ENCODE assay signal across 19 mouse cellular contexts in the genomic region with DNA sequence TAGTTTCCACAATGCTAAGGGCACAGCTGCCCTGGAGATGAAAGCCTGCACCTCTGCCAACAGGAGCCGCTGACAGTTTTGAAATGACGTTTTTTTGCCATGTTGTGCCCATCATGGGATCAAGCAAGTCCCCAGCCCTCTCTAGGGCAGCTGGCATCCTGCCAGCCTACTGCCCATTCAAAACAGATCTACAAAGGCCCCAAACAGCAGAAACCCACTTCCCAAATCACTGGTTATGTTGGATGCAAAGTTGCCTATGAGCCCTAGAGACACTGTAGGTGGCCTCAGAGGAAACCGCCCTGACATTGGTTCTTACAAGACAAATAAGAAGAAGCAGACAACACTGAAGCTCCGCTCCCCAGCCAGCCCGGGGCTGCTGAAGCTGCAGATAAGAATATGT.
DNase-seq lines count a peak whose midpoint lies in the region; ATAC-seq and TF ChIP-seq lines count a peak whose summit lies in the region.
"Had no signal": no experiment of that assay in that cellular context is flagged by ENCODE, and none has a peak within 500 bp of the region (broad histone marks: within the 10 kb centered on the region; RNA-seq: fewer than 3 reads in every experiment).

No protein-coding gene starts in this region.

- peak overlapping the region; percentile 22; the same call in 1 of the 2 replicates for H3K27ac ChIP-seq in hindbrain, embryonic 15.5 days (replicated peaks)
- no peak overlapping the region for H3K27ac ChIP-seq in hindbrain, embryonic 12.5 days
- H3K27ac ChIP-seq in liver, postnatal 0 days (ENCODE audit: low read depth) = no peak overlapping the region
- H3K27ac ChIP-seq: limb, embryonic 15.5 days; midbrain, embryonic 12.5 days had no signal

- no peak overlapping the region for H3K4me3 ChIP-seq in hindbrain, embryonic 15.5 days
- H3K4me3 ChIP-seq in hindbrain, embryonic 12.5 days = no peak overlapping the region
- no peak overlapping the region for H3K4me3 ChIP-seq in liver, postnatal 0 days (ENCODE audit: low read depth, low read length)
- H3K4me3 ChIP-seq: limb, embryonic 15.5 days; midbrain, embryonic 12.5 days; neural tube, embryonic 13.5 days had no signal

- H3K27me3 ChIP-seq in hindbrain, embryonic 15.5 days = no peaks in the 10 kb centered on the region
- peaks cover 16% of the 10 kb centered on the region for H3K27me3 ChIP-seq in hindbrain, embryonic 12.5 days
- no peaks in the 10 kb centered on the region for H3K27me3 ChIP-seq in liver, postnatal 0 days (ENCODE audit: insufficient read depth, low read length)

- no peaks in the 10 kb centered on the region for H3K9me3 ChIP-seq in hindbrain, embryonic 15.5 days
- no peaks in the 10 kb centered on the region for H3K9me3 ChIP-seq in hindbrain, embryonic 12.5 days (replicated peaks)
- no peaks in the 10 kb centered on the region for H3K9me3 ChIP-seq in liver, postnatal 0 days (ENCODE audit: low read length)
- H3K9me3 ChIP-seq: limb, embryonic 15.5 days; midbrain, embryonic 12.5 days; neural tube, embryonic 13.5 days had no signal

- 30% methylated on average over 5 of the region's 5 CpGs for WGBS in hindbrain, embryonic 15.5 days
- WGBS in hindbrain, embryonic 12.5 days = 61% methylated on average over 5 of the region's 5 CpGs
- 65% methylated on average over 5 of the region's 5 CpGs for WGBS in liver, postnatal 0 days (ENCODE audit: insufficient replicate concordance)

- no peak for TF ChIP-seq CTCF in liver, postnatal 0 days (IDR thresholded peaks at IDR 0.05; ENCODE audit: low read depth)

- H3K9ac ChIP-seq in hindbrain, embryonic 15.5 days = no peak overlapping the region
- H3K9ac ChIP-seq in hindbrain, embryonic 12.5 days = no peak overlapping the region
- H3K9ac ChIP-seq in liver, postnatal 0 days (replicated peaks) = no peak overlapping the region
- H3K9ac ChIP-seq: limb, embryonic 15.5 days; midbrain, embryonic 12.5 days; neural tube, embryonic 13.5 days had no signal

- ATAC-seq in hindbrain, embryonic 15.5 days (ENCODE audit: low FRiP score, low read depth) = no peak
- no peak for ATAC-seq in hindbrain, embryonic 12.5 days (ENCODE audit: low FRiP score)
- peak; percentile 44 for ATAC-seq in inflammation-experienced regulatory T-cells, adult 6 months
- ATAC-seq in liver, postnatal 0 days = no peak

- H3K36me3 ChIP-seq in hindbrain, embryonic 15.5 days = no peaks in the 10 kb centered on the region
- no peaks in the 10 kb centered on the region for H3K36me3 ChIP-seq in hindbrain, embryonic 12.5 days
- no peaks in the 10 kb centered on the region for H3K36me3 ChIP-seq in liver, postnatal 0 days (replicated peaks; ENCODE audit: insufficient read depth, low read length)
- H3K36me3 ChIP-seq: limb, embryonic 15.5 days; midbrain, embryonic 12.5 days; neural tube, embryonic 13.5 days had no signal

- peak; percentile 41 to 51 for DNase-seq in cerebellum, postnatal 10 days
- no peak for DNase-seq in cerebellum, postnatal 36 days
- peak; percentile 74 for DNase-seq in CD4-positive helper T cell, adult 2 months (ENCODE audit: low read depth, low spot score)
- DNase-seq in spleen, postnatal 14 days (ENCODE audit: low spot score in 2 of 2) = no peak
- DNase-seq in liver, postnatal 0 days = no peak
- DNase-seq: adrenal gland, postnatal 10 days; cerebellum, adult 18-20 months; heart, adult 18-20 months; kidney, adult 8-10 months; kidney, postnatal 36 days; layer of hippocampus, adult 9-11 months; lung, postnatal 36 days; thymus, postnatal 4 days had no signal

- H3K4me2 ChIP-seq in hindbrain, embryonic 15.5 days = 0 out of 2 replicates have a peak overlapping the region, but pooled peaks have one; percentile 1
- no peak overlapping the region for H3K4me2 ChIP-seq in hindbrain, embryonic 12.5 days (replicated peaks)
- no peak overlapping the region for H3K4me2 ChIP-seq in liver, postnatal 0 days (ENCODE audit: low read depth, low read length)
- H3K4me2 ChIP-seq: limb, embryonic 15.5 days; midbrain, embryonic 12.5 days; neural tube, embryonic 13.5 days had no signal

- H3K4me1 ChIP-seq in hindbrain, embryonic 15.5 days (replicated peaks) = peaks cover 23% of the 10 kb centered on the region
- peaks cover 21% of the 10 kb centered on the region for H3K4me1 ChIP-seq in hindbrain, embryonic 12.5 days
- H3K4me1 ChIP-seq in liver, postnatal 0 days (ENCODE audit: insufficient read depth) = peaks cover 7% of the 10 kb centered on the region

- TF ChIP-seq EP300 in liver, postnatal 0 days (IDR thresholded peaks at IDR 0.05; ENCODE audit: low read depth) = no peak

Comparison
In these comparisons a context has a peak if more than half of its experiments do, and no peak if none do; other contexts are left out.
1. DNase-seq: peak in cerebellum, postnatal 10 days (2 of 2) and CD4-positive helper T cell, adult 2 months (single experiment); none in cerebellum, postnatal 36 days (0 of 2), spleen, postnatal 14 days (0 of 2) and liver, postnatal 0 days (single experiment).